In the genomic region with DNA sequence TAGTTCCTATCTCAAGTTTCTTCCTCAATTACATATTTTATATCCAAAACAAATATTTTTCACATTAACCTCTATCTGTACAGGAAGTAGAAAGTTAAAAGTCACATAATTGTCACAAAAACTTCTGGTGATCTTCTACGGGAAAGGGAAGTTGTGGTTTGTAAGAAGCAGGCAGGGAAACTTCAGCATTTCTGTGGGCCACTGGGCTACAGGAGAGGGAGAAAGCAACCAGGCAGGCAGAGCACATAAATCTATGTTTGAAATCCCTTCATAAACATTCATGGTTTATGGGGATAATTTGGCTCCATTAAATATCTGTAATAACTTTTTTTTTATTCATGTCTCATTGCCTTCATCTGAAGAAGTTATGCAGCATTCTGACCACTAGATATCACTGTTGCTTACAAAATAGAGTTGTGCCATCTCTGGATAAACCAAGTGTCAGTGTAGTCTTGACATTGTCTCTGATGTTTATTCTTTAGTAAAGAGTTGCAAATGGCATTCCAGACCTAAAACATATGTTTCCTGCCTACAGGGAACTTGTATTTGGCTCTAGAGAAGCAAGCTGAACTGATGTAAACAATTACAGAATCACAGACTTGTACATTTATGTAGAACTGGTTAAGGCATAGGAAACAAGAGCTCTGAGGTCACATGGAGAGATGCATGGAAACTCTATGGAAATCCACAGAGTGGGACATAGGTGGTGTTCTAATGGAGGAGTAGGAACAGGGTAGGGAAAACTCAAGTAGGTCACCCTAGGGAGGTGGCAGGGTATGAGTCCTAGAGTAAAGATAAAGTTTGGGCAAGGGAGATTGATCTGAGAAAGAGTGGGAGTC, we compare ENCODE assay signal across 10 mouse cellular contexts. TPM values are rescaled to one million over a fixed set of nuclear protein-coding genes. Genes with fewer than 3 reads are reported as not detected.
DNase-seq lines count a peak whose midpoint lies in the region; ATAC-seq lines count a peak whose summit lies in the region.
"Had no signal": no experiment of that assay in that cellular context is flagged by ENCODE, and none has a peak within 500 bp of the region (broad histone marks: within the 10 kb centered on the region; RNA-seq: fewer than 3 reads in every experiment).

No protein-coding gene starts in this region.

- peak; percentile 27 for DNase-seq in embryo, embryonic 10 days (ENCODE audit: low spot score)
- no peak for DNase-seq in embryo, embryonic 9.5 days (ENCODE audit: extremely low spot score)
- DNase-seq in left cerebral cortex, postnatal 14 days (ENCODE audit: low spot score in 2 of 2): peak; percentile 10 to 45
- no peak for DNase-seq in left cerebral cortex, adult 9 months (ENCODE audit: low spot score in 2 of 2)
- DNase-seq in adrenal gland, postnatal 25 days: no peak
- no peak for DNase-seq in frontal cortex, postnatal 36 days (ENCODE audit: low spot score in 2 of 2)
- DNase-seq: thymus, postnatal 25 days had no signal

- intact Hi-C loops in left cerebral cortex, postnatal 14 days (cut with DNase I): loop anchor here (5.0 kb wide), 1 partner anchor 988 kb away; no protein-coding TSS in a partner anchor

- ATAC-seq in common myeloid progenitor, adult 5-6 weeks (replicated peaks; ENCODE audit: low read depth, poor library complexity, severe bottlenecking): peak; percentile 89
- peak; percentile 66 for ATAC-seq in monocyte, adult 5-6 weeks (replicated peaks; ENCODE audit: insufficient number of reproducible peaks, low FRiP score, low TSS enrichment, poor library complexity, severe bottlenecking)
- ATAC-seq: forebrain, embryonic 13.5 days had no signal

RNA-seq across cellular contexts. Expression of gene Abcb5, which starts 28.3 kb away (rescaled TPM):
- not detected for total RNA-seq in left cerebral cortex, postnatal 14 days (2021)
- total RNA-seq in common myeloid progenitor, adult 5-6 weeks (2017): not detected in 2 replicates
- not detected in 3 replicates for total RNA-seq in monocyte, adult 5-6 weeks (2017)
- not detected in 2 replicates for total RNA-seq in adrenal gland, postnatal 25 days (2021)

Comparison
In these comparisons a context has a peak if more than half of its experiments do, and no peak if none do; other contexts are left out.
1. DNase-seq: peak in embryo, embryonic 10 days (single experiment) and left cerebral cortex, postnatal 14 days (2 of 2); none in embryo, embryonic 9.5 days (single experiment), left cerebral cortex, adult 9 months (0 of 2), adrenal gland, postnatal 25 days (single experiment) and frontal cortex, postnatal 36 days (0 of 2).